Mouse (Mus musculus) heart, adult 2 months (tissue): ENCODE results near the gene Spag4.

Experiments used
- CTCF ChIP-seq: fragments of 200-600 bp; IDR thresholded peaks from 2 replicates; pipeline ENCODE4 v1.8.1; 2022; ENCODE audit warnings: antibody characterized with exemption, mild to moderate bottlenecking, moderate library complexity
- EP300 ChIP-seq: fragments of 200-500 bp; IDR thresholded peaks from 2 replicates; pipeline ENCODE4 v1.6.1; 2011; ENCODE audit warnings: low read depth, low read length, control low read depth; ENCODE audit not compliant: insufficient read depth
- POLR2A ChIP-seq: fragments of 200-500 bp; IDR thresholded peaks from 2 replicates; pipeline ENCODE4 v1.6.1; 2011; ENCODE audit warnings: mild to moderate bottlenecking, low read depth, low read length, control low read depth; ENCODE audit not compliant: insufficient read depth

DNA sequence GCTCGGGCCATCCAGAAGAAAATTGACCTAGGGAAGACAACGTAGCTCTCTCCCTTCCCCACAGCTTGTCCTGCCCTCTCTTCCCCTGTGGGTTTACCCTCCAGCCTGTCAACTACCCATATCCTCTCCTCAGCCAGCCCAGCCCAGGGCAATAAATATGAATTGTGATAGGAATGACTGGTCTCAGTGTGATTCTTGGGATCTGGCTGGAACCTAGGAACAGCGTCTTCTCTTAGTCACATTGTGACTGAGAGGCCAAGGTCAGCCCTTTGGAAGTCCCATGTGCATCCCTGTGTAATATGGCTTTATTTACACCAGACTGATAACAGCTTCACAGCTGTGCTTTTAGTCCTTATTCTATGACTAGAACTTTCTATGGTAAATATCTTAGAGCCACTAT lies 46.9 kb upstream of the Spag4 start:
- TF ChIP-seq POLR2A (no peak), CTCF (no peak), EP300 (no peak)
